Mouse (Mus musculus): Measurements from ENCODE around the gene Tspan8. TPM values are rescaled to one million over a fixed set of nuclear protein-coding genes. Genes with fewer than 3 reads are reported as not detected.

Gene Tspan8
- polyA plus RNA-seq, 1 experiment: not detected

DNA sequence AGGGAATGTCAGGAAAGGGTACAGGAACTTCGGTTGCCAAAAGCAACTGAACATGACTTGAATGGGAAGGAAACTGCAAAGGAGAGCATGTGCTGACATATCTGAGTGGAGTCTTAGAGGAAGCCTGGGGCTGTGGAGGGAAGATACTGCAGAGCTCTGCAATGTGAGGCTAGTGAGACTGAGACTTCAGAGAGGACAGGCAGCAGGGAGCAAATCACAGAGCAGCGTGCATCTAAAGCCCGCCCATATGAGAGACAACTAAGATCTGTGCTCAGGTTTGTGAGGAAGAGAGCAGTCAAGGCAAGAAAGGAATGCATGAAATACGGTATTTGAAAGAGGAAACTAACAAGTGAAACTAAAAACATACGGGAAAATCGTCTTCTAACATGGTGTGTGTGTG is 76.3 kb downstream of the Tspan8 start:
- TF ChIP-seq POLR2A (IDR thresholded peaks at IDR 0.05; ENCODE audit: low read depth, low read length) (no peak), CTCF (IDR thresholded peaks at IDR 0.05; ENCODE audit: borderline replicate concordance, insufficient read depth, low read length) (no peak)
- H3K4me3 ChIP-seq (ENCODE audit: insufficient read depth, low read length): no peak overlapping the region
- H3K27ac ChIP-seq (ENCODE audit: insufficient read depth, low read length): no peak overlapping the region

DNA sequence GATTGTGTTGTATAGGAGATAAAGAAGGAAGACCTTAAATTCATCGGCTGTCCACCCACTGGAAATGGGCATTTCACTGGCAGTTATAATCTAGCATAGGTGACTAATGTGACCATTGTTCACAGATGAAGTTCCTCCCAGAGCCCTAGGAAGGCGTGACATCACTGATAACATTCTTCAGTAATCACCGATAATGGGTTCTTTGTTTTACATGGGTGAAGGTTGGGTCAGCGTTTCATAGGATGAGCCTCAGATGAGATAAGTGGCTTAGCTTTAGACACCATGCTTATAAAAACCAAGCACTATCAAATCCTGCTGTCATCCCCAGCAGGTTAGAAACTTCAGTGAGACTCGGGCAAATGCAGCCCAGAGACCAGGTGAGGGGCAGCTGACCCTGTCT is 77.4 kb downstream of the Tspan8 start:
- Histone ChIP-seq H3K4me3 (ENCODE audit: insufficient read depth, low read length) (no peak overlapping the region), H3K27ac (ENCODE audit: insufficient read depth, low read length) (no peak overlapping the region), H3K4me1 (ENCODE audit: control insufficient read depth, insufficient read depth, low read length) (peaks cover 4% of the 10 kb centered on the region; the same call in 1 of the 2 replicates)
- TF ChIP-seq POLR2A (IDR thresholded peaks at IDR 0.05; ENCODE audit: low read depth, low read length) (no peak), CTCF (IDR thresholded peaks at IDR 0.05; ENCODE audit: borderline replicate concordance, insufficient read depth, low read length) (no peak)

More for the DNA sequence above, 76.3 kb downstream of the Tspan8 start:
- peaks cover 4% of the 10 kb centered on the region; the same call in 1 of the 2 replicates for H3K4me1 ChIP-seq (ENCODE audit: control insufficient read depth, insufficient read depth, low read length)

DNA sequence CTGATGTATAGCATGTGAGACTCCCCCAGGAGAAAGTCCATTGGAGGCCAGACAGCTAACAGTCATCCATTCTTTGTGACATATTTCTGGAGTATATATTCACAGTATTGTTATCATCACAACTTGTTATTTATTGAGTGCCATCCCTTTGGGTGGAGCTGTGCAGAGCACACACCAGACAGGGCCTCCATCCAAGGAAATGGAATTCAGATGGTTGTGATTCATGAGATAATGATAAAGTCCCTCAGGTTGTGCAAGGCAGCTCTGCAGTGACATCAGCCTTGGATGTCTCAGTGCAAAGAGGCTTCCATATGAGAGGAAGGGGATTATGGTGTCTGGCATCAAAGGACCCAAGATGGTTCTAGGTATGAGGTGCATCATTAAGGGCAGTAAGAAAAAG is 80.1 kb downstream of the Tspan8 start:
- peaks cover 4% of the 10 kb centered on the region; the same call in 1 of the 2 replicates for H3K4me1 ChIP-seq (ENCODE audit: control insufficient read depth, insufficient read depth, low read length)
- peak overlapping the region; percentile 79 for H3K27ac ChIP-seq (ENCODE audit: insufficient read depth, low read length)
- TF ChIP-seq CTCF (IDR thresholded peaks at IDR 0.05; ENCODE audit: borderline replicate concordance, insufficient read depth, low read length) (no peak), POLR2A (IDR thresholded peaks at IDR 0.05; ENCODE audit: low read depth, low read length) (no peak; the same call in 1 of the 2 replicates)
- no peak overlapping the region for H3K4me3 ChIP-seq (ENCODE audit: insufficient read depth, low read length)

DNA sequence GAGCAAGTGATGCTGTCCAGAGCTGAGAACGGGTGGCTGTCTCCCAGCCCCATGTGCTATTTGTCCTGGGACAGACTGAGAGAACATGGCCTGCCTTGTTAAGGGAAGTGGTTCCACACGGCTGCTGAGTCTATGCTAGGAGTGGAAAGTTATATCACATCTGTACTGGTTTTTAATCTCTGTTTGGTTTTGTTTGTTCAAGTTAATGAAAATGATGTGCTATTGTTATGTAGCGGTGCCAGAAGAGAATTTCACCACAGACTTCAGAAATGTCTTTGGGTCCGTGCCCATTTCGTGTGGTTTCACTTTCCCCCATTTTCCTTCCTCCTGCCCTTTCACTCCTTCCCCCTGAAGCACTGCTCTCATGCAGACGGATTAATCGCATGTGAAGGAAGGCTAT is 80.6 kb downstream of the Tspan8 start:
- Histone ChIP-seq H3K4me1 (ENCODE audit: control insufficient read depth, insufficient read depth, low read length) (peaks cover 4% of the 10 kb centered on the region; the same call in 1 of the 2 replicates), H3K27ac (ENCODE audit: insufficient read depth, low read length) (peak overlapping the region; percentile 79), H3K4me3 (ENCODE audit: insufficient read depth, low read length) (no peak overlapping the region)
- no peak for TF ChIP-seq CTCF (IDR thresholded peaks at IDR 0.05; ENCODE audit: borderline replicate concordance, insufficient read depth, low read length)
- no peak for TF ChIP-seq POLR2A (IDR thresholded peaks at IDR 0.05; ENCODE audit: low read depth, low read length)

Other genes starting within 250 kb of the Tspan8 start
- not detected in 2 replicates for gene A930009A15Rik, start 246.8 kb upstream of the Tspan8 start, polyA plus RNA-seq (2011; ENCODE audit: insufficient read length, low read depth, missing spikeins)
- gene Lgr5, start 229.1 kb upstream of the Tspan8 start, polyA plus RNA-seq (2011; ENCODE audit: insufficient read length, low read depth, missing spikeins): 8.7 and 33.3 TPM in 2 replicates
- 0.56 TPM in 1 of 2 replicates, not detected in the other for gene Ptprr, start 201.4 kb downstream of the Tspan8 start, polyA plus RNA-seq (2011; ENCODE audit: insufficient read length, low read depth, missing spikeins)